Mouse (Mus musculus): ENCODE data around the gene Lzic. TPM values are rescaled to one million over a fixed set of nuclear protein-coding genes. Genes with fewer than 3 reads are reported as not detected.

Gene Lzic
- polyA plus RNA-seq, 1 experiment: 10.2 TPM

DNA sequence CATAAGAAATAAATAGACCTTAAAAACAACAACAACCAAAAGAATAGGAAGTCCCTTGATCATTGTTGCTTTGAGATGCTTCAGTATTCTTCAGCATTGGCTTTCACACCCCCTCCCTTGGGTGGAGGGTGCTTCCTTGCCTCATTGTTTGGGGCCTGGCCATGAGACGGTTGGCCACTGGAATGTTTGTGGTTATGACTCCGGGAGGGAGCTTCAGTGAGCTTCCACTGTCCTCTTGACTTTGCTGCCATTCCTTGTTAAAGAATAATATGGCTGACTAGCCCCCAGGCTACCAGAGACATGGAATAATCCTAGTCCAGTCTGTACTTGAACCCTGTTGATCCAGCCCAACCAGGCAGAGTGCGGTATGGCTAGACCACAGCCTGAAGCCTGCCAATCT is 21.9 kb downstream of the Lzic start:
- no peak for TF ChIP-seq GATA1 (IDR thresholded peaks at IDR 0.05; ENCODE audit: low read length)

DNA sequence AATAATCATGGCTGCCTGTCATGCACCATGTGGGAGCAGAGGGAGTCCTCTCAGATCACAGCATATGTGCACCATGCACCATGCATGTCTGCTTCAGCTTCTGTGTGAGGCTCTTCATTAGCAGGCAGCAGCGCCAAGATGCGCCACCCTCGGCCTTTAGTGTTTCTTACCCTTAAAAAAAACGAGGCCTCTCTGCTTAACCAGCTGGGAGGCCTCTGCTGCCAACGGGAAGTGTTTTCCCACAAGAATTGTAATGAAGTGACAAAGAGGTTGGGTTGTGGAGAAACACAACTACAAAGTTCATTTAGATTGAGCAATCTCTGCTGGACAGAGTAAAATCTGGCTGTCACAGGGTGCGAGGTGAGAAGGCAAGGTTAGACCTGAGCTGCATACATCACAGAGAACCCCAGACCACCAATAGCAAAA is 26.2 kb downstream of the Lzic start:
- no peak for TF ChIP-seq GATA1 (IDR thresholded peaks at IDR 0.05; ENCODE audit: low read length)

DNA sequence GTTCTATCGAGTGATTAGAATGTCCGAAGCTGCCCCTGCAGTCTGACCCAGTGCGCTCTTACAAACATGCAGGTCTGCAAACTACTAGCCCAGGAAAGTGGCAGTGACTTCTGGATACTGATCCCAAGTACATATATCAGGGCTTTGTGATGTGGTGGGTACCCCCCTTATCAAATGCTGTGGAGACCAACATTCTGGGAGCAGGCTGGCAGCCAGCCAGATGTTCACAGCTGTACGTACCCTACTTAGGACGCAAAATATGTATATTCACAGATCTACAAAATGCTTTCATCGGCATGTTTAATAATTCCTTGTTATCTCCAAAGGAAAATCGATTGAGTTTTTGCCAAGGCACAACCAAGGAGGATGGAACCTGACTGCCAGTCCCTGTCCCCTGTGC is 27.0 kb downstream of the Lzic start:
- TF ChIP-seq GATA1 (IDR thresholded peaks at IDR 0.05; ENCODE audit: low read length): no peak

DNA sequence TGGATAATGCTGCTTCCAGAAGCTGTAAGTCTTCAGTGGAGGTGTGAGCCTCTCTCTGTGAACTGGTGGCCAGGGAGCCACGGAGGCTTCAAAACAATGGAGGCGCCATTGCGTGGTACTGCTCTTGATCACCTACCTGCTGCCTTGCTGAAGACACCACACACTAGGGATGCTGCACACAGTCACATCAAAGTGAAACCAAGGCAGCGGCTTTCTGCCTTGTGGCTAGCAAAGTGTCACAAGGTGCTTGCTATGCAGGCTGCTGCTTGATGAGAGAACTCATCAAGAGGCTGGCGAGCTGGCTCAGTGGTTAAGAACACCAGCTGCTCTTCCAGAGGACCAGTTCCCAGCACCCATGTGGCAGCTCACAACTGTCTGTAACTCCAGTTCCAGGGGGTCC is 30.7 kb downstream of the Lzic start:
- TF ChIP-seq GATA1 (IDR thresholded peaks at IDR 0.05; ENCODE audit: low read length): no peak

DNA sequence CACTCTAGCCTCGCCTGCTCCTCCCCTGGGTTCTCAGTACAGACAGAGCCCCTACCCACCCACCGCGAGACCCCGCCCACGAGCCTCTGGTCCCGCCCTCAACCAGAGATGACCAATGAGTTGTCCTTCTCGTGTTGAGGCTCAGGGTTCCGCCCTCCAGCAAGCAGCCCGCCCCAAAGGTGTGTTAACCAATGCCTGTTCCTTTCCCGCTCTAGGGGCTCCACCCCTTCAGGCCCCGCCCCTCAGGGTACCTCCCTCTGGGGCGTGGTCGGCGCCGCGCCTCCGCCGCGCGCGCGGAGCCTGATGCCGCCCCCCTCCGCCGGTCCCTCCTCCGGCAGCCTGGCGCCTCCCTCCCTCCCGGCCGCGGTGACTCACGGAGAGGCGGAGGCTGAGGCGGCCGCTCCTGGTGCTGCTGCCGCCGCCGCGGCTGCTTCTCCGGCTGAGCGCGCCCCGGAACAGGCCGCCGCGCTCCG is 32.9 kb downstream of the Lzic start, which contains the start of gene Ctnnbip1:
Ctnnbip1 (plus strand) TSS at position 369 of the 473 bp plus-strand sequence.
- TF ChIP-seq GATA1 (IDR thresholded peaks at IDR 0.05; ENCODE audit: low read length): no peak

DNA sequence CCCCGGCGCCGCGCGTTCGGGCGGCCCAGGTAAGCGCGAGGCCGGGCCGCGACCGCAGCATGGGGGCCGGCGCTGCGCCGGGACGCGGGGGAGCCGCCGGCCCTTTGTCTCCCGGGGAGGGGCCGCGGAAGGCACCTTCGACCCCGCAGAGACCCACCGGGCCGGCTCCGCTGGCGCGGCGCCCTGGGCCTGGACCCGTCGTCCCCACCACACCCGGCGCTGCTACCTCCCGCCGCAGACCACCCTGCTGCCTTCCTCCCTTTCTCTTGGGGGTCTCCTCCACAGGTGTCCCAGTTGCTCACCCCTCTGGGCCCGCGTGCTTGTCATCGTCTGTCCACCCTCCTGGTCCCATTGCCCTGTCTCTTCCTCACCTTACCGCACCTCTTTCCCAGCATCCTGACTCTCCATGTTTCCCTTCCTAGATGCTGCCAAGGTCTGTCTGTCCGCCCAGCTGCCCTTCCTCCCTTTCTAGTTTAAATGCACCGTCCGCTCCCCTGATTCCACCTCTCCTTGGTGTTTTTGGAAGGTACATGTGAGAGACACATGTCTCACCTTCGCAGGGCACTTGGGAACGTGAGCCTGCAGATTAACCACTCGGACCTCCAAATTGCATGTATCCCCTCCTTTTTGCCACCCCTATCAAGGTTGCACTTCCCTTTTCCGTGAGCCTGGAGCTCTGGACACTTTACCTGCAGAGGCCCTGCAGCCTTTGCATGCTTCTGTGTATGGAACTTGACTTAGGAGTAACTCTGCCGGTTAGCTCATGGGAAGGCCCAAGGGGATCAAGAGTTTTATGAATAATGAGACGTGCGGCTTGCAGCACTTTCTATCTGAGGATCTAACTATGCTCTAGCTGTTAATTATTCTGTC is 33.6 kb downstream of the Lzic start:
- TF ChIP-seq GATA1 (IDR thresholded peaks at IDR 0.05; ENCODE audit: low read length): no peak

DNA sequence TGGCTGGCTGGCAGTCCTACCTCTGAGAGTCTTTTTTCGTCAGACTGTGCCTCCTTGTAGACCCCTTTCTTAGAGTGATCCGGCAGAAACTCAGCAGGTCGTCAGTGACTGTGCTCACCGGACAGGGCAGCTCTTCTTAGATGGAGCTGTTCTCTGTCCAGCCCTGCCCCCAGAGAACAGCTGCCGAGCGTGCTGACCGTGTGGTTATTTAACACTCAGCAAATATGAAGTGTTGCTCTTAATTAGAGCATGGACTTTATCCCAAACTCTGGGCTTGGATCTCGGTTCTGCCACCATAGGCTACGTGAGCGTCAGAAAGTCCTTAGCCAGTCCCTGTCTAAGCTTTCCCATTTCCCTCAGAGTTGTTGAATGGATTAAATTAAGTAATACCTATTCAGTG is 36.2 kb downstream of the Lzic start:
- no peak for TF ChIP-seq GATA1 (IDR thresholded peaks at IDR 0.05; ENCODE audit: low read length)

DNA sequence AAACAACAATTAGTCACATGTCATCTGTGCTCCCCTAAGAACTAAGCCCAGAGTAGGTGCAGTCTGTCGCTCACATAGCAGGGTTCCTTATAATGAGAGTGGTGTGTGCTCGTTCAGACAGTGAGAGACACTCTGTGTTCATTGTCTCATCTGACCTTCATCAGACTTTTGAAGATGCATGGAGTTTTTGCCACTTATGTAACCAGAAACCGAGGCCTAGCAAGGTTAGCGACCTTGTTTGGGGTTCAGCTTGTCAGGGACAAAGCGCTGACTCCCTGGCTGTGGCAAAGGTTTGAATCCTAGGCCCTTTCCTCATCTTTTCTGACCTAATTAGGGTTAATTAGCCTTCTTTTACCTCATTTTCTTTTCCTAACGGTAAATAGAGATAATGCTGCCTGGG is 38.9 kb downstream of the Lzic start:
- TF ChIP-seq GATA1 (IDR thresholded peaks at IDR 0.05; ENCODE audit: low read length): no peak

DNA sequence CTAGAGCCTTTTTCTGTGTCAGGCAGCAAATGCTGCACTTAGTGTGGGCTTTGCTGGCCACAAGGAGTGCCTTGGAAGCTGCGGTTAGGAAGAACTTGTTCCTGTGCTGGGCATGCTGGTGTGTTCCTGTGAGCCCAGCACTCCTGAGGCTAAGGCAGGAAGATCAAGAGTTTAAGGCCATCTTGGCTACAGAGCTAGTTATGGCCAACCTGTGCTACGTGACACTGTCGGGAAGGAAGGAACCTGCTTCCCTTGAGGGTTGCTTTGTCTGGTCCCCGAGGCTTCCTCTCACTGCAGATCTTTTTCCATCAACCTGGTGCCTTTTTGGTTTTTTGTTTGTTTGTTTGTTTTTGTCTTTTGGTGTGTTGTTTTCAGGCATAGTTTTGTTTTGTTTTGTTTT is 40.1 kb downstream of the Lzic start:
- TF ChIP-seq GATA1 (IDR thresholded peaks at IDR 0.05; ENCODE audit: low read length): no peak

DNA sequence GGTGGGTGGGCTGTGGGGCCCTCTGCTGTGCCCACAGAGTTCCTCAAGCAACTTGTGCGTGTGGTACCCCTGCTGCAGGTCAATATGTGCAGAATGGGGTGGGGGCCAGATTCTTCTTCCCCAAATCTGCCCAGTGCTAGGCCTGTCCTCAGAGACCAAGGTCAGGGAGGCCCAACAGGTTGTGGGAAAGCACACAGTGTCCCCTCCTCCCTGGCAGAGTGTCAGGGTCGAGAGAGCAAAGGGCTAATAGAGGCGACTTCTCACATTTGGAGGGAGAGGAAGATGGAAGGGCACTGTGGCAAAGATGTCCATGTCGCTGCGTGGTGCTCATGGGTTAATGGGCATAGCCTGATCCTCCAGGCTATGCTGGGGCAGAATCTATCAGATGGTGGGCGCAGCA is 40.8 kb downstream of the Lzic start:
- TF ChIP-seq GATA1 (IDR thresholded peaks at IDR 0.05; ENCODE audit: low read length): no peak

DNA sequence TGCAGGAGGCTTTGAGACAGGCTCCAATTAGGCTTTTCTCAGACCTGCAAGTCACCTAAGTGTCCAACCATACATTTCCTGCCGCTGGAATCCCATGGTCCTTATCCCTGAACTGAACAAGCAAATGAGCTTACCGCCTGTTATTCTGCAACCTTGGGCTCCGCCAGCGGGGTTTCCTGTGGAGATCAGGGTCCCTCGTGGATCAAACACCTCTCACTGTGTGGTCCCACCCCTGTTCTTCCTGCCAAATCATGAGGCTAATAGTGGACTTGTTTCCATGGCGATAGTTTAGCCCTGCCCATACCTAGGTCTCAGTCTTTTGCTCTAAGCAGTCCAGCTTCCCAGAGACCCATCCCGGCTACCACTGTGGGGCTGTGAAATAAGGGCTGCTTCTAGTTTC is 41.3 kb downstream of the Lzic start:
- TF ChIP-seq GATA1 (IDR thresholded peaks at IDR 0.05; ENCODE audit: low read length): no peak

DNA sequence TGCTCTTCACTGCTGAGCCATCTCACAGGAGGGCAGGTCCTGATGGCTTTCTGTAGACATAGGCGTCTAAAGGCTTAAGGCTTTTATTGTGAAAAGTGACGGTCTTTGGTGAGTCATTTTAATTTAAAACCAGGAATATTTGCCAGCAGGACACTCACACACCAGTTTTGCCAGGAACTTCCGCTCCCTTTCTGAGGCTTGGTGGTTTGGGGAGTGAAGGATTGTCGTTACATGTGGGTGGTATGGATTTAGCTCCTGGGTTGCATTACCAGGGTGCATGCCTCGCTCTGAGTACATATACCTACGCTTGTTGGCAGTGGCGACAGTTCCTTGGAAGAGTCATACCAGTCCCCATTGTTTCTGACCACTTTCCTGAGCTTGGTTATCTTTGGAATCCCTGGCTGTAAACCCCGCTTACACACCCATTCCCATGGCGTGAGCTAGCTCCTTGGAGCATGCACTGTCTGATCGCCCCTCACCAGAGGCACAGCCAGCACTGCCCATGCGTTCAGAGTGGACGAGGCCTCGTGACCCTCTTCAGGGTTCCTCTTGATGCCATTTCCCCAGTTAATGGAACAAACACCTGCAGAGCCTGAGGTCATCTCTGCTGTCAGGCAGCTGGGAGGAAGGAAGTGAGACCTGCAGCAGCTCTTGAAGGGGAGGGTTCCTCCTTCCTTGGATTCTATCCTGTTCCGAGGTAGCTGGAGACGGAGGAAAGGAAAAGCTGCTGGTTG is 42.8 kb downstream of the Lzic start:
- no peak for TF ChIP-seq GATA1 (IDR thresholded peaks at IDR 0.05; ENCODE audit: low read length)

DNA sequence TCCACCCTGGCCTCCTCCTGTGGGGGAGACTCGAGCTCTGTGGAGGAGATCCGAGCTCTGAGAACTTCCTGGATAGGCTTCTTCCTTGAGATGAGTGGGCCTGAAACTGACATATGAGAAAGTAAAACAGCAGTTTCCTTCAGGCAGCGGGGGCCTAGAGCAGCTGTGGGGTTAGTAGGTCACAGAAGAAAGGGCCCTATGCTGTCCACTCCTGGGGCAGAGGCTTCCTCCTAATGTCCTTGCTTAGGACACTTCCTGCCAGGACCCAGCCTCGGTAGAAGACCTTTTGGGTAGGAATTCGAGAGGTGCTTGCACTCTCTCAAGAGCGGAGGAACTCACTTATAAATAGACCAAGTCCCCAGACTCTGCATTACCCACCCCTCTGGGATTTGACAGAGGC is 44.7 kb downstream of the Lzic start:
- TF ChIP-seq GATA1 (IDR thresholded peaks at IDR 0.05; ENCODE audit: low read length): no peak

DNA sequence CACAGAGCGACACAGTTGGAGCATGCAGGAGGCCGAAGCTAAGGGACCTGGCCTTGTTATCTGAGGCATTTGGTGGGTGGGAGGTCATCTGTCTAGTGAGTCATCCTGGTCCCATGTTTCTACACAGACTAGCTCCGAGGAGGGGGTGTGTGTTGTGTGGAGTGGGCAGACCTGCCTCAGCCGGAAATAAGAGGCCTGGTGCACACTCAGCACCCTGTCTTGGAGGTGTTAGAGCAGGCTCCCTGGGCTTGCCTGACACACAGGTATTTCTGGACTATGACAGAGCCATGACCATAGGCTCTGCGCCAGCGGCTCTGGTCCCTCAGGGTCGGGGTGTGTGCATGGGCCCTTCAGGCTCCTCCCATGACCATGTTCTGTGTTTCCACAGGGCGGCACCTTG is 54.4 kb downstream of the Lzic start:
- no peak for TF ChIP-seq GATA1 (IDR thresholded peaks at IDR 0.05; ENCODE audit: low read length)

DNA sequence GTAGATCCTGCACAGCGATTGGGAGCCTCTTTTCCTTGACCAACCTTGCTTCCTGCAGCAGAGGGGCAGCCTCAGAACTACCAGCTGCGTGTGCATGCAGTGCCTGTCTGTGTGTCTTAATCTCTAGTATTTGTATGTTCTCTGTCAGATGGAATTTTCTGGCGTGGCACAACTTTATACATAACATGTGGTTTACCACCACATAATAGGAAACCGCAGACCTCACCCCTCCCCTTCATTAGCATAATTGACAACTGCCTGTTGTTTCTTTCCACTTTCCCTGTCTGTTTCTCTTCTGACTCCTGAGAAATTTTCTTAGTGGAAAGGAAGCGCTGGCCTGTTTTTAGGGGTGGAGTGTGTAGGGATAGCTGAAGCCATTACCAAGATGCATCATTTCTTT is 56.9 kb downstream of the Lzic start:
- no peak for TF ChIP-seq GATA1 (IDR thresholded peaks at IDR 0.05; ENCODE audit: low read length)

DNA sequence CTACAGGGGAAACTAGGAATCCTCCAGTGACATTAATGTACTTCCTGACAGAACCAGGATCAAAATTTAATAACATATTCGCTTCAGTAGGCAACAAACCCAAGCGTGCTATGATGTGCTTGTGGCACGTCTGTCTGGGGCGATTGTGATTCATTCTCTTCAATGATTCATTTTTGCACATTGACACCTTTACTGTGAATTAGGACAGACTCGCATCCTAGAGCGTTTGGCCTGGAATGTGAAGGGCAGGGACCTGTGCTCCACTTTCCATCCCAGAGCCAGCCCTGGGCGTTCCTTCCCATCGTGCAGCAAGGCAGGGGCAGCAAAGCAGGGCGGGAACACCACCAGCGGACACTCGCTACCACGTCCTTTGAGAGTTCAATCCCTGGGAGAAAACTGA is 57.4 kb downstream of the Lzic start:
- no peak for TF ChIP-seq GATA1 (IDR thresholded peaks at IDR 0.05; ENCODE audit: low read length)
